Mouse (Mus musculus): ENCODE results near the gene Cmtm1.
"Not testable (repeated sequence)": the region's sequence is repeated elsewhere in the genome, so short reads cannot be mapped to it uniquely, and the experiment has no call there.

Gene Cmtm1

DNA sequence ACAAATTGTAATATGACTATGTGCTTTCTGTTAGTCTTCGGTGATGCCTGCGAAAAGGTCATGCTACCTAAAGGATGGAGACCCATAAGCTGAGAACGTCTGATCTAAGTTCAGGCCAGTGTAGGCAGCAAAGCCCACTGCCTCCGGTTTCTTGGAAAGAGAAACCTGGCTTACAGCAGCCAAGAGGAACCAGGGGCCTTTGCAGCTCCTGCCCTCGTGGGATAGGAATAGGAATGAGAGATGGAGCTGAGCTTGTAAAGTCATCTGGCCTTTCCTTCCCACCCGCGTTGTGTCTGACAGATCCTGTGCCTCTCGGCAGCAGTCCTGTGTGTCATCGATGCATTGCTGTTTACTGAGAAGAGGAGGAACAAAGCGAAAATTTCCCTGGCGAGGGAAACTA is 11.3 kb upstream of the Cmtm1 start, which contains the start of gene Gm11020:
Gene Gm11020 (plus strand): TSS at position 301 of the 400 bp plus-strand sequence.
- not testable (repeated sequence) for DNase-seq (ENCODE audit: low spot score in 2 of 2)

DNA sequence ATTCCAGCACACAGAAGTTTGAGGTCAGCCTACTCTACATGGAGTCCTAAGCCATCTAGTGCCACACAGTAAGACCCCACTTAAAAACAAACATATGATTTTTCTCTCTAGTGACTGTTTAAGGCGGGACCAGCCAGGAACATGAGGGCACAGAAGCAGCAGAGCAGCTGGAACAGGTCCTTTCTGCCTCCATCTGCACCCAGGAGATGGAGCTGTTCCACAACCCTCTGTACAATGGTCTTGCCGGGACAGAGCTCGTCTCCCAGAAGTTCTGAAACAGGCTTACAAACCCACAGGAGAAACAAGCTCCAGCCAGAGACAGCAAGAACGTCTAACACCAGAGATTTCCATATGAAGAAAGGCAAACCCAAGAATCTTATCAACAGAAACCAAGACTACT is 3.4 kb upstream of the Cmtm1 start:
- DNase-seq (ENCODE audit: low spot score in 2 of 2): no peak

DNA sequence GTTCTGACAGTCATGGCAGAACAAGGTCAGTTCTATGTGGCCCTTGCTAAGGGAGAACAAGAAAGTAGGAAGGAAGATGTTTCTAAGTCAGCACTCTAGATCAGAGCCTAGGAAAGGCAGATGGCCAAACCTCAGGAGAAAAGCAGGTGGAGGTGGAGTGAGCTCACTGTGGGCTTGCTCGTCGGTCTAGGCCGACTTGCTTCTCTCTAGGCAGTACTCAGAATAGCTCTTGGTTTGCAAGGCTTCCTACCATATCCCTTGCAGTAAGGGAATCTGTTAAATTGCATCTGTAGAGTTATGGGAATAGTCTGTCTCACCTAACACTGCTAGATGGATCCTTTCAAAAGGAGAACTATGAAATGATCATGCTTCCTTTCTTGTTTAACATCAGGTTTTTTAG is 2.1 kb upstream of the Cmtm1 start:
- DNase-seq (ENCODE audit: low spot score in 2 of 2): not testable (repeated sequence)

DNA sequence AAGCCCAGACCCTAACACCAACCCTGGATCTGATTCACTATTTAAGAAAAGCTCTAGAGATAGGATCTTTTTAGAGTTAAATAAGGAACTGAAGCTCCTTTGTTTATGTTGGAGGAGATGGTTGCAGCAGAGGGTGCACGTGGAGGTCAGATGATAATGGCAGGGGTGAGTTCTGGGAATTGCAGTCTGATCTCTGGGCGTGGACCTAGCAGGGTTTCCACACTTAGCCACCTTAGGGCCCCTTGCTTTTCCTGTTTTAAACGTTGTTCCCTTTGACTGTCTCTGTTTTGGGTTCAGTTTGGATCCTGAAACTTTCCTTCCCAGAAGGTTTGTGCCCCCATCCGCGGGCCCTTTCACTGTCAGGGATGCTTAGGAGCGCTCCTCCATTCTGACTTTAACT is 1.6 kb downstream of the Cmtm1 start:
- DNase-seq (ENCODE audit: low spot score in 2 of 2): not testable (repeated sequence)

DNA sequence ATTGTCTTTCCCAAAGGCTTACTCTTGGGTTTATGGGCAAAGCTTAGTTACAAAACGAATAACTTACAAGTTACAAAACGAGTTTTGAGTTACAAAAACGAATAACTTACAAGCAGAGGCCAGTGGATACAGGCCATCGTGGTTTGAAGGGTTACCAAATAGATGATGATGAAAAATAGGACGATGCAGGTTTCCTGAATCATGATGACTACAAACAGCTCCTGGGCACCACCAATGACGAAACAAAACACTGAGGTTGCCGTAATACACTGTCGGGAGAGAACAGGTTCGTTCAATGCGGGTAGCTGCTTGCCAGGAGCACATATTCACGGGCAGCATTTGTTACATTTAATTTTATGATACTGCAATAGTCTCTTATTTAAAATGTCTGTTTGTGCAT is 5.0 kb downstream of the Cmtm1 start:
- DNase-seq (ENCODE audit: low spot score in 2 of 2): no peak

DNA sequence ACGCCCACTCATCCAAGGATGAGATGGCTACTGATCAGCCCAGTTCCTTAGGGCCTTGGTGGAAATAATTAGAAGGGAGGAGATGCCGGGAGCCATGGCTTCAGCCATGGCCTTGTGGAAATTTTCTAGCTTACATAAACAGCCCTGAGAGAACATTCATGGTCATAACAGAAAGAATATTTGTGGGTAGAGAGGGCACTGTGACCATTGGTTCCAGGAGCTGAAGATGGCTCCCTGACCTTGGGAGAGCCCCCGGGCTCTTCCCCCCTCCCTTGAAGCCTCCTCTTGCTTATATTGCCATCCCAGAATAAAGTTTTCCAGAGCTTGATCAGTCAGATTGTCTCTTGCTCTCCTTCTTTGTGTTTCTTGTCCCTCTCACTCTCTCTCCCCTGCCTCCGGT is 7.4 kb downstream of the Cmtm1 start:
- not testable (repeated sequence) for DNase-seq (ENCODE audit: low spot score in 2 of 2)

DNA sequence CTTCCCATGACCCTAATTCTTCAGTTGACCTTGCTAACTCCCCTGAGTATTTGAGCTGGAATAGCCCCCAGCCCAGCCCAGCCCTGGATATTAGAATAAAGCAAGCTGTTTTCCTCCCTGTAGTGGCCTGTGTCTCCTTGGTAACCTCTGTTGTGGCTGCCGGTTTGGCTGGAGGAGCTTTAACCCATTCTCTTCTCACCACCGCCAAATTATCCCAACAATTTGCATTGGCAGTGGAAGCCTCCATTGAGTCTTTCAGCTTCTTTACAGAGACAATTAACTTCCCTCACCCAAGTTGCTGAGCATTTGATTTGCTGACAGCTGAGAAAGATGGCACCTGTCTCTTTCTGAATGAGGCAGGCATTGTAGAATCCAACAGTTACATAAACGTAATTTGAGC is 8.4 kb downstream of the Cmtm1 start:
- not testable (repeated sequence) for DNase-seq (ENCODE audit: low spot score in 2 of 2)

DNA sequence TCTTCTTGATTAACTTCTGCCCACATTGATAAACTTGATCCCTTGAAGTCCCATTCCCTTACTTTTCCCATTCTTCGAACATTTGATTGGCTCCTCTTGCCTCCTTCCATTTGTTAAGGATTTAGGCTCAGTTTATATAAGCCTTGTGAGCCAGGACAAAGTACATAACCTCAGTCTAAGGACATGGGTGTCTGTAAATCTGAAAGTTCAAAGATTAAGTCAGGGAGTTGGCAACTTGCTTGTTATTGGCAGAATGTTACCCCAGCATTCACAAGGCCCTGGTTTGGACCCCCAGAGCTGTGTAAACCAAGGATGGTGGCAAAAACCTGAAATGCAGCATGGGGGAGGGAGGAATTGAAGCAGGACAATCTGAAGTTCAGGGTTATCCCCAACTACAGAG is 15.5 kb downstream of the Cmtm1 start:
- no peak for DNase-seq (ENCODE audit: low spot score in 2 of 2)

- not testable (repeated sequence) for DNase-seq (ENCODE audit: low spot score in 2 of 2)
Observed at GRCm38 (mm10) chr8:104293081-104293480, 16.9 kb downstream of the Cmtm1 start, which contains the start of gene Cmtm2a. Cmtm2a (minus strand) TSS chr8:104293181.

DNA sequence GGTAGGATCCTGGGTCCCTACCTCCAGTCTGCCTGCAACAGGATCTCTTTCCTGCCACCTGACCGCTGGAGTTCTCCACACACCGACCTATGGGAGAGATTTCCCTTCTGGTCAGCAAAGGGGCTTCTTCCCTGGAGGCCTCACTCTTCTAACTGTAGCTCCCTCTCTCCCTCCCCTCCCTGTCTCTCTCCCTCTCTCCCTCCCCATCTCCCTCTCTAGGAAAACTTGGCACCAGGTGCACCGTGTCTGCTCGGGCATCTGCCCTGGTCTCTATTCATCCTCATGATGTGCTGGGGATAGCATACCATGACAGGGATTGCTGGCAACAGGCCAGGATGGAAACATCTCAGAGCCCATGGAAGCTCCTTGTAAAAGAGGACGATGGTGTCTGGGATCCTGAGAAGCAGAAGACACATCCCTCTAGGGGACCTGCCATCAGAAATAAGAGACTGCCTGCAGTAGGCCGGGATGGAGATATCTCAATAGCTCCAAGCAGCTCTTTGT is 41.0 kb downstream of the Cmtm1 start:
- DNase-seq (ENCODE audit: low spot score in 2 of 2): no peak

DNA sequence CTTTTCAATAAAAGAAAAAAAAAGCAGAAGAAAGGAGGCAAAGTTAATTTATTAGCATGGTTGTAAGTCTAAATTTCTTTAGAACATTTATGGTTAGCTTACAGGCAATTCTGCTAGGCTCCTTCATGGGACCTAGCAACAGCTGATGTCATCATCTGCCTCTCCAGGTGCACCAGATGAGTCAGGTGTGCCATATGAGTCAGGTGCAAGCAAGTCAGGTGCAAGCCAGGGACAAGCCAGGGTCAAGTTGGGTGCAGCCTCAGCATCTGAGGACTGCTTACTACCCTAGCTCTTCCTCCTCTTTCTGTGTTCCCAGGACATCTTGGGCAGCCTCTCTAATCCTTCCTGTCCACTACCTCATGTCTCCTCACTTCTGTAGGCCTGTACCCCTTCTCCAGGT is 41.6 kb downstream of the Cmtm1 start:
- DNase-seq (ENCODE audit: low spot score in 2 of 2): no peak

- DNase-seq (ENCODE audit: low spot score in 2 of 2): not testable (repeated sequence)
Observed at GRCm38 (mm10) chr8:104264271-104264935, 45.5 kb downstream of the Cmtm1 start.

DNA sequence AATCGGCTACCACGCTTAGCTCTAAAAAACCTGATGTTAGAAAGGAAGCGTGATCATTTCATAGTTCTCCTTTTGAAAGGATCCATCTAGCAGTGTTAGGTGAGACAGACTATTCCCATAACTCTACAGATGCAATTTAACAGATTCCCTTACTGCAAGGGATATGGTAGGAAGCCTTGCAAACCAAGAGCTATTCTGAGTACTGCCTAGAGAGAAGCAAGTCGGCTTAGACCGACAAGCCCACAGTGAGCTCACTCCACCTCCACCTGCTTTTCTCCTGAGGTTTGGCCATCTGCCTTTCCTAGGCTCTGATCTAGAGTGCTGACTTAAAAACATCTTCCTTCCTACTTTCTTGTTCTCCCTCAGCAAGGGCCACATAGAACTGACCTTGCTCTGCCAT is 48.1 kb downstream of the Cmtm1 start:
- DNase-seq (ENCODE audit: low spot score in 2 of 2): not testable (repeated sequence)

DNA sequence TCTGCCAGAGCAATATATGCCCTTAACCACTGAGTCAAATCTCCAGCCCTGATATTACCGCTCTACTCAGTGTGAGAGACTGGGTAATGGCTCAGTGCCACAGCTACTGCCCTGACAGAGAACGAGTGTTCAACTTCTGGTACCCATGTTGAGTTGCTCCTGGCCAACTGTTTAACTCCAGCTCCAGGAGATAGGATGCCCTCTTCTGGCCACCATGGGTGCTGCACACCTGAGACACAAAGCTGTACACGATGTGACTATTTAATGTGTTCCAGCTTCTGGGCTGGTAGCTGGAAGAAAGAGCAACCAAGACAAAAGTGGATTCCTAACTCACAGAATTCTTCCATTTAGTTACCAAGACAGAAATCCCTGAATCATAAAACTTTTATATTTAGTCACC is 56.9 kb downstream of the Cmtm1 start:
- peak in 1 of 2 experiments; percentile 78 for DNase-seq (ENCODE audit: low spot score in 2 of 2)

GRCm38 (mm10) chr8:104251461-104251860 is 58.5 kb downstream of the Cmtm1 start:
- DNase-seq (ENCODE audit: low spot score in 2 of 2): peak; percentile 2 to 35

- peak; percentile 85 to 92 for DNase-seq (ENCODE audit: low spot score in 2 of 2)
Observed at GRCm38 (mm10) chr8:104250439-104251367, 59.2 kb downstream of the Cmtm1 start, which contains the start of gene Cklf. Cklf (plus strand) TSS chr8:104250861.

DNA sequence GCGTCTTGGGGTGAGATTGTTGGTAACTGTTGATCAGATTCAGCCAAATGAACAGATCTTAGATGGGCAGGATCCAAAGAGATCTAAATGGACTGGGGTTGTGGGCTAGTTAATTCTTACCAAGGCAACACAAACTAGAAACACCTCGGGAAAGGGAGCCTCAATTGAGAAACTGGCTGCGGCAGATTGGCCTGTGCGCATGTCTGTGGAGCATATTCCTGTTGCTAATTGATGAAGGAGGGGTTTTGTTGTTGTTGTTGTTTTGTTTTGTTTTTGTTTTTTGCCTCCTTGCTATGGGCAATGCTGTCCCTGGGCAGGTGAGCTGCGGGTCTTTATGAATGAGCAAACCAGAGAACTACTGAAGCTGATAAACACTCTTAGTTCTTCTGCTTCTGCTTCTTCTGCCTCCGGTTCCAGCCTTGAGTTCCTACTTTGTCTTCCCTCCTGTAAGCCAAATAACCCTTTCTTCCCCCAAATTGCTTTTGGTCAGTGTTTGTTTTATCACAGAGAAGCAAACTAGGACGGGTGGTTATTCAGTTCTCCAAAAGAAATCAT is 60.4 kb downstream of the Cmtm1 start:
- DNase-seq (ENCODE audit: low spot score in 2 of 2): no peak

GRCm38 (mm10) chr8:104248276-104248675 is 61.7 kb downstream of the Cmtm1 start, which contains the start of gene Tk2:
Tk2 (minus strand) TSS chr8:104248558.
- peak; percentile 67 to 87 for DNase-seq (ENCODE audit: low spot score in 2 of 2)

DNA sequence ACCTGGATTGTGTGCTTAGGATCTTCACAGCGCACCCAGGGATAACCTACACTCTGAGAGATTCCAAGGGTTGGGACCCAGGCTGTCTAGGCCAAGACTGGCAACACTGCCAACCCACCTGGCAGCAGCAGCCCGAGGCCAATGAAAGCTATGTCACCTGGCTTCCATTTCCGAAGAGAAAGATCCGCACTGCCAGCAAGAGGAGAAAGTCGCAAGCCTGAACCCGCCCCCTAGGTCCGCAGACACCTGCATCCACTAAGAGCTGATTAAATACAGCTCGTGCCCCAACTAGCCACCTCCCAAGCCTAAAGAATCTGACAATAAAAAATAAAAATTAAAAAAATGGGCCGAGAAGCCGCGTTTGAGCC is 62.1 kb downstream of the Cmtm1 start:
- peak; percentile 46 to 56 for DNase-seq (ENCODE audit: low spot score in 2 of 2)

- DNase-seq (ENCODE audit: low spot score in 2 of 2): peak; percentile 45 to 86
Observed at GRCm38 (mm10) chr8:104247054-104247907, 62.7 kb downstream of the Cmtm1 start.

DNA sequence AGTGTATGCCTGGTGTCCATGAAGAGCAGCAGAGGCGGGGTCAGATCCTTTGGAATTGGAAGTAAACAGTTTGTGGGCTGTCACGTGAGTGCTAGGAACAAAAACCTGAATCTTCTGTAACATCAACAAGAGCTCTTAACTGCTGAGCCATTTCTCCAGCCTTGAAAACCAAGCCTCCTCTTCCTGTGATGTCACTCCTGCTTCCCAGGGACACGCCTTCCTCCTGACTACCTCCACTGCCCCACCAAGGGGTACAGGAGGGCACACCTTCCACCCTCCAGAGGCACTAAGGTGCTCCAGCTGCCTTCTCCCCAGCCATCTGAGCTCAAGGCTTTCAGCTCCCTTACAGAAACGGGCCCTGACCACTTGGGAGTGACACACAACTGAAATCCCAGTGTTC is 63.3 kb downstream of the Cmtm1 start:
- no peak for DNase-seq (ENCODE audit: low spot score in 2 of 2)

Measured in spleen, postnatal 10 days (tissue).